In the genomic region with DNA sequence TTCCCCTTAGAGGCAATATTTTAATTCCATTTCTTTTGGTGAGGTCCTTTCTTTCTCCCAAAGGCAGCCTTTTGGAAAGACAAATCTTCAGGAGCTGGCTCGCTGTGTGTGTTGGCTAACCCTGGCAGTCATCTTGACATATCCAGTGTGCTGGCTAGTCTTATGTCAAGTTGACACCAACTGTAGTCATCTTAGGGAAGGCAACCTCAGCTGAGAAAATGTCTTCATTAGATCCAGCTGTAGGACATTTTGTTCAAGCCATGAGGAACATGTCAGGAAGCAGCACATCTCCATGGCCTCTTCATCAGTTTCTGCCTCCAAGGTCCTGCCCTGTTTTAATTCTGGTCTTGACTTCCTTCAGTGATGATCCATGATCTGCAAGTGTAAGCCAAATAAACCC, we compare ENCODE assay signal across 18 mouse cellular contexts.
"Had no signal": no experiment of that assay in that cellular context is flagged by ENCODE, and none has a peak within 500 bp of the region (broad histone marks: within the 10 kb centered on the region; RNA-seq: fewer than 3 reads in every experiment).

No protein-coding gene starts in this region.

- H3K36me3 ChIP-seq: liver, embryonic 13.5 days; liver, embryonic 15.5 days; midbrain, embryonic 10.5 days; midbrain, embryonic 12.5 days; neural tube, embryonic 13.5 days; neural tube, embryonic 15.5 days; stomach, embryonic 15.5 days had no signal

- ATAC-seq: liver, postnatal 0 days; midbrain, embryonic 16.5 days had no signal

- H3K4me1 ChIP-seq: liver, embryonic 13.5 days; liver, embryonic 15.5 days; neural tube, embryonic 13.5 days; neural tube, embryonic 15.5 days; stomach, embryonic 15.5 days had no signal

- H3K9ac ChIP-seq: liver, embryonic 13.5 days; liver, embryonic 15.5 days; liver, postnatal 0 days; midbrain, embryonic 12.5 days; neural tube, embryonic 13.5 days; neural tube, embryonic 15.5 days; stomach, embryonic 15.5 days had no signal

- H3K27me3 ChIP-seq: liver, embryonic 13.5 days; liver, embryonic 15.5 days; stomach, embryonic 15.5 days had no signal

- H3K4me3 ChIP-seq: liver, embryonic 13.5 days; liver, embryonic 15.5 days; midbrain, embryonic 10.5 days; midbrain, embryonic 12.5 days; myocyte; neural tube, embryonic 13.5 days; neural tube, embryonic 15.5 days; stomach, embryonic 15.5 days had no signal

- DNase-seq: liver; liver, embryonic 13.5 days; liver, postnatal 0 days; midbrain, embryonic 14.5 days; right cerebral cortex, postnatal 14 days; thymus, adult 18-20 months; thymus, postnatal 14 days; thymus, postnatal 36 days had no signal

- H3K4me2 ChIP-seq: liver, embryonic 11.5 days; liver, embryonic 13.5 days; liver, embryonic 15.5 days; midbrain, embryonic 12.5 days; neural tube, embryonic 13.5 days; neural tube, embryonic 15.5 days; stomach, embryonic 15.5 days had no signal

- H3K9me3 ChIP-seq: liver, embryonic 13.5 days; liver, embryonic 15.5 days; midbrain, embryonic 10.5 days; midbrain, embryonic 12.5 days; neural tube, embryonic 13.5 days; neural tube, embryonic 15.5 days; stomach, embryonic 15.5 days had no signal

- H3K27ac ChIP-seq: liver, embryonic 13.5 days; liver, embryonic 15.5 days; midbrain, embryonic 10.5 days; midbrain, embryonic 12.5 days; neural tube, embryonic 13.5 days; neural tube, embryonic 15.5 days; stomach, embryonic 15.5 days; stomach, postnatal 0 days had no signal
